Mouse (Mus musculus) 3134 (cell line): ENCODE data around the gene Spata31d1a.
"Not testable (repeated sequence)": the region's sequence is repeated elsewhere in the genome, so short reads cannot be mapped to it uniquely, and the experiment has no call there.

Experiments used
- DNase-seq: peaks from one replicate; pipeline ENCODE4 v3.0.0-alpha.2; 2011; ENCODE audit warnings: low spot score; ENCODE audit not compliant: insufficient read length; ENCODE audit errors: extremely low read depth

The Spata31d1a gene

DNA sequence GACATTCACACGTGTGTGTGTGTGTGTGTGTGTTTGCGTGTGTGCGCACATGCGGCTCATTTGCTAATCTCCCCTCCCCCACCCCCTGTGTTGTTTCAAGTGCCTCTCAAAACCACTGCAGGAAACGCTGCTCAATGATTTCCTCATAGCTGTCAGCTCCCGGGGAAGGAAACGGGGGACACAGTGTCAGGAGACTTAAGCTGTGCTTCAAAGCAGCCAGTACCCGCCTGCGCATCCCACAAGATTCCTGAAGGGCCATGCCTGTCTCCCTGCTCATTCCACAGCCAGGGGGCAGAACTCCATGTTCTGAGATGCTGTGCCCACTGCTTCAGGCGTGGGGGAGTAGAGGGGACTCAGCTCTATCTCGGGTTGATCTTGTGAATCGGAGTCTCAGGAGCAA, 5.6 kb downstream of the Spata31d1a start:
- no peak for DNase-seq

DNA sequence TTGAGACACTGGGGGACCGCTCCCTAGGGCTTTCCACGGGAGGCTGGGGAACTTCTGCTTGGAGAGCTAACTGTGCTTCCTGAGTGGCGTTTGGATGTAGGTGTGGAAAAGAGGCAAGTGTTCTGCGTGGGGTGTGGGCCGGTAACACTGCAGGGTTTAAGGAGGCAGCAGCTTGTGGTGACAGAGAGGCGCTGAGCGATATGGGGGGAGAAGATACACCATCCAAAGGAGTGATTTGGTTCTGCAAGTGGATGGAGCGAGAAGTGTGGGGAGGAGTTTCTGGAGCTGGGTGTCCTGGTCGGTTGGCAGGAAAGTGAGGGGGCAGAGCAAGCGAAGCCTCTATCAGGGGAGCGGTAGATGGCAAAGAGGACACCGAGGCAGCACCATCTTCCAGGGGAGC, 6.6 kb downstream of the Spata31d1a start:
- DNase-seq, result no peak

DNA sequence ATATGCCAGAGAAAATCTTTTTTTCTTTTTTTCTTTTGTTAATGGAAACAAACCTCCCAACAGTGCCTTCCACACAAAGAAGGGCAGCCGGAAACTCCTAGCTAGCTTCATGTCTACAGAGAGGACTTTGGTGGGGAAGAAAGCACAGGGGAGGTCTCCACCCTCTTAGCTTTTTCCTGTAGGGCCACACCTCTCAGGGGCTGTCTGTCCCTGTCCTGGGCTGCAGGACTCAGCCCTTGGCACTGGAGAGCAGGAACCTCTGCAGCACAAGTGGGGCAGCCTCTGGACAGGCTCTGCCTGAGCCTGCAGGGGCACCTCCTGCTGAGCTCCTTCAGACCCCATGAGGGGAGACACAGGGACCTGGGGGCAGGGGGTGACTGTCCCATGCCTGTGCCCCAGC, 10.0 kb downstream of the Spata31d1a start:
- not testable (repeated sequence) for DNase-seq

DNA sequence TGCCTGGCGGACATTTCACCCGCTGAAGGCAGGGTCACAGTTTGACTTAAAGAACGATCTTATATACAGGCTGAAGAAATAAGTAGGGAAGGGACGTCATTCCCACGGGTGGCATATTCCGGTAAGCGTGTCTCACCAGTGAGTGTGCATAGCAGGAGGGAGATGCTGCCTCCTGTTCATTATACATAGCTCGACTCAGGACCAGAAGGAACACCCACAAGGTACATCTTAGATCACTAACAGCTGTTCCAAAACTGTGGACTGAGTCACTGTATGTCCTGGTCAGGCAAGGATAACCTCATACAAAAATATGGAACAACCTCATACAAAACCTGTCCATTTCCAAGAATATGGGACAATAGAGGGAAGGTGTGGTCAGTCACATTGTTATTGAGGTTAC, 11.0 kb downstream of the Spata31d1a start:
- DNase-seq, result no peak

DNA sequence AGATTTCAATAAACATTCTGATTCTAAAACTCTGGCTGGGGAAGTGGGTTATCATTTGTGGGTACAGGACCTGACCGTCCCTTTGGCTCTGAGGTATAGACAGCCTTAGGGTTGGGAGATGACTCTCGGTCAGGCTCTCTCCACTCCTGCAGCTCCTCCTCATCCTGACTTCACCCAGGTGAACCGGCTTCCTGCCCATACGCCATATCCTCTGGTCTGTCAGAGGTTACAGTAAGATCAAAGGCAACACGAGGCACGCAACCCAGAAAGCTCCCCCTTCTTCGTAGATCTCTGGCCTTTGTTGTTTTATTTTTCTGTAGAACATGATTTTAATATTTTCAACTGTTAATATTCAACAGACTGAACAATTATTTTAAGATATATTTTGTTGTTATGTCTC, 14.3 kb downstream of the Spata31d1a start:
- DNase-seq, result no peak

GRCm38 (mm10) chr13:59694008-59694407, 16.1 kb downstream of the Spata31d1a start, which contains the start of gene 4921517D22Rik:
4921517D22Rik (minus strand) TSS chr13:59694108.
- no peak for DNase-seq

DNA sequence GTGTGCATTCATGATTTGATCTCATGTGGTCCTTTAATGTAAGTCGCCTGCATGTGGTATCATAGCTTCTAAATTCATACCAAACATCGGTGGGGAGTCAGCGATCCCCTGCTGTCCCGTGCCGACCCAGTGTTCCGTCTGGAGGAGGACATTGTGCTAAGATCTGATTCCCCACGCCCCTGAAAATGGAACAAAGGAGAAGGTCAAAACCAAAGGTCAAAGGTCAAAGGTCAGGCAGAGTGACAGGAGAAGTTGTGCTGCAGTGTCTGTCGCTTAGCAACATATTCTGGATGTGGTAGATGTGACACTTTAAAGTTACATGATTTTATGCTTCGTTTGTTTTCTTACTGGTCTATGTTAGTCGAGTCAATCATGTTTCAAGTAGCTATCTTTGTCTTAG, 18.7 kb downstream of the Spata31d1a start:
- no peak for DNase-seq

GRCm38 (mm10) chr13:59690576-59690975, 19.6 kb downstream of the Spata31d1a start:
- DNase-seq, result no peak

DNA sequence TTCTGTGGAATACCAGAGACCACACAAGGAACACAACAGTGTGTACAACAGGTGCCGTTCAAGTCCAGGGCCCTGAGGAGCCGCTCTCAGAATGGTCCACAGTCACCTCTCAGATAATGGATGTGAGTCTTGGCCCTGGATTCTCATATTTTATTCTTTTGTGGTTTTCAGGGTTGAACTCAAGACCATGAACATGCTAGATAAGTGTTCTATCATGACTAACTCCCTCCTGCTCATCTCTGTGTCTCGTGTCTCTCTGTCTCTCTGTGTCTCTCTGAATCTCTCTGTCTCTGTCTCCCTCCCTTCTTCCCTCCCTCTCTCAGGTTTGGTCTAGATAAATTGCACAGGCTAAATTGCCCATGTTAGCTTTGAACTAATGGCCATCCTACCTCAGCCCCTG, 20.3 kb downstream of the Spata31d1a start:
- DNase-seq, result no peak

DNA sequence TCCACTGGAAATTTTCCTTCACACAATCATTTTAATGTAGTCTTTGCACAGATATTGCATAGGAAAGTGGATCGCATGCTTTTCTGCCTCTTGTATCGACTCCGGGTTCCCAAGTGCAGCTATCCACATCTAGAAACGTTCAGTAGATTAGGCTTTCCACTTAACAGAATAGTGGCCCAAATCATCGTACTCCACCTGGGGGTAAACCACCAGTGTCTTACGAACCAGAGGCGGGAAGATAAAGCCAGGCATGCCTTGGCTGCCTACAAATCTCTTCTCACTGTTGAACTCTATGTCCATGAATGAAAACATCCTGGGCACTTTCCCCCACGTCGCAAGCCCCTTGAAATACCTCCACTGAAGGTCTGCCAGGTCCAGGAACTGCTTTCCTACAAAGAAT, 20.8 kb downstream of the Spata31d1a start:
- DNase-seq, result no peak

GRCm38 (mm10) chr13:59688338-59688770, 21.8 kb downstream of the Spata31d1a start:
- no peak for DNase-seq

- no peak for DNase-seq
These were observed 24.9 kb downstream of the Spata31d1a start for GRCm38 (mm10) chr13:59685236-59685635.

DNA sequence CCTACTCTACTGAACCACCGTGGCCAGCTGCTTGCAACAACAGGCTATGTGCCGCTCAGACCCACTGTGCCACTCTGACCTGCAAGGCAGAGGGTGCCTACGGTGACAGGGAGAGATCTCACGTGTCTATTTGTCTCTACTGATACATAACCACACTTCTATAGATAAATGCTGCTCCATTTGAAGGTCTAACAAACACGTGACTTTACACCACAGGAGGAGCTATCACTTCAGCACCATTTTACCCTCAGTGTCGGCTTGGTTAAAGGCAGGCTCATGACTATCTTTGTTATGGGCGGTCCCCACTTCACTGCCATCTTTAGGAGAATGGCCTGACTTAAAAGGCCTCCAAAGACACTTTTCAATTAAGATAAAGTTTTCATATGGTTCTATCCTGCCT, 27.5 kb downstream of the Spata31d1a start:
- DNase-seq, result no peak

GRCm38 (mm10) chr13:59679908-59680307, 30.2 kb downstream of the Spata31d1a start:
- no peak for DNase-seq

DNA sequence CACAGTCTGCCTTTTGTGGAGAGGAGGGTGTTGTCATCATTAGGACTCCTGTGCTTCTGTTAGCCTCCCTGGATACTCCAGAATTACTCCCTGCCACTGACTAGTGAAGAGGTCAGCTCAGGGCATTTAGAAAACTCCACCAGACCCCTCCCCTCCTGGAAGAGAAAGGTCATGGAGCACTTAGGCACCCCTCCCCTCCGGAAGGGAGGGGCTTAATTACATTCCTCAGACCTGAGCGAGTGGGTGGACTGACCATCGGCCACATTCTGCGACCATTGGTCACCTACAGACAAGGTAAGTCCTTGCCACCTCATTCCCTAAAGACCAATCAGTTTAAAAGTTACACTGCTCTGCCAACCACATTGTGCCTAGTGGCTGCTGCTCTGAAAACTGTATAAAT, 30.8 kb downstream of the Spata31d1a start:
- no peak for DNase-seq

DNA sequence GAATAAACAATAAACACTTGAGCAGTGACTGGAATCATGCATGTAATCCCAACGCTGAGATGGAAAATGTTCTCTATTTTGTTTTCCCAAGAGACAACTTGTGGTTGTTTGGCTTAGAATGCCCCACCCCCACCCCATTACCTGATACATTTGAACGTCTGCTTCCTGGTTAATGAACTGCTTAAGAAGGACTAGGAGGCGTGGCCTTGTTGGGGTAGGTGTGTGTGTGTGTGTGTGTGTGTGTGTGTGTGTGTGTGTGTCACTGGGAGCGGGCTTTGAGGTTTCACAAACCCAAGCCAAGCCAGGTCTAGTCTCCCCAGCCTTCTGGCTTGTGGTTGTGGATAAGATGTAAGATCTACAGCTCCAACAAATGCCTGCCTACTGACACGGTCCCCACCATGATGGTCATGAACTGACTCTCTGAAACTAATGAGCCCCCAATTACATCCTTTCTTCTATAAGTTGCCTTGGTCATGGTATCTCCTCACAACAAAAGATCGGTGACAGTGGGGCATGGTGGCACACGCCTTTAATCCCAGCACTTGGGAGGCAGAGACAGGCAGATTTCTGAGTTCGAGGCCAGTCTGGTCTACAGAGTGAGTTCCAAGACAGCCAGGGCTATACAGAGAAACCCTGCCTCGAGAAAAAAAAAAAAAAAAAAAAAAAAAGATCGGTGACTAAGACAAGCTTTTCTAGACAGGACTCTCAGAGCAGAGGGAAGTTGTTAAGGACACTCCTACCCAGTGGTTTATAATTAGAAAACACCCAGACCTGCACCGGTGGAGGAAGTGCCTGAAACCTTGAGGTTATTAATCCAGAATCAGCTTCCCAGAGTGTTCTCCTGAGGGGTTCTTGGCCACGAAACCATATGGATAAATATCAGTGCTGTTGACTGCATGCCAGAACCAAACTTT, 33.6 kb downstream of the Spata31d1a start:
- DNase-seq, result no peak

- peak; percentile 73 for DNase-seq
These were observed 34.7 kb downstream of the Spata31d1a start, which contains the start of gene Golm1 for GRCm38 (mm10) chr13:59675151-59676011. Golm1 (minus strand) TSS chr13:59675811.

GRCm38 (mm10) chr13:59674761-59675150, 35.4 kb downstream of the Spata31d1a start:
- DNase-seq, result peak; percentile 46

DNA sequence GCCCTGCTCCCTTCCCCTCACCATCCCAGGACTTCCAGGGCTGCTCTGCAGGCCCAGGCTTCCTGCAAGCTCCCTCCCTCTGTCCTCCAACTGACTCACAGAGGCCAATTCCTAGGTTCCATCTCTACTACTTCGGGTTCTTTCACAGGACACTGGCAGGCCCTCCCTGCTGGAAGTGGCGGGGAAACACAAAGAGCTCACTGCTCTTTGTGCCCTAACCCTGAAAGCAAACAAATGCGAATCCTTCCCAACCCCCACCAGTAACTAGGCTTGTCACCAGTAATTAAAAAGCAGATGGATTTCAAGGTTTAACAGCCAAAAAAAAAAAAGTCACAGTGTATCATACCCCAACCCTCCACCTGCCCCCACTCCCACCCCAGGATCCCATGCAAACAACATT, 35.9 kb downstream of the Spata31d1a start:
- DNase-seq, result peak; percentile 15

DNA sequence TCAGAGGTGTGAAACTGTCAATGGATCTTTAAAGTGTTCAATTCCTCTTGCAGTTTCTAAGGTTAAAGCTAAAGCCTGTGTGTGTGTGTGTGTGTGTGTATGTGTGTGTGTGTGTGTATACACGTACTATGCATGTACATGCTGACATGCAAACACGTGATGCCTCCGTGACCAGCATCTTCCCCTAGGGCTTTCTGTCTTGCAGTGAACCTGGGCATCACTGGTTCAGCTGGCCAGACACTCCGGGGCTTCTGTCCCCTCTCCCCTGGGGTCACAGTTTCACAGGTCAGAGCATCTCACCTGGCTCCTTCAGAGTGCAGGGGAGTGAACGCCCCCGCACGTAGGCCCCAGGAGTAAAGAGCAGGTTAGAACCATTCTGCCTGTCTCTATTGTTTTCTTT, 36.5 kb downstream of the Spata31d1a start:
- no peak for DNase-seq

GRCm38 (mm10) chr13:59672248-59672647, 37.9 kb downstream of the Spata31d1a start:
- no peak for DNase-seq
